Mouse (Mus musculus) cortical plate, adult 2 months (tissue): ENCODE results near the gene Cela2a.

Experiments
- CTCF ChIP-seq: fragments of 200-500 bp; IDR thresholded peaks from 2 replicates; pipeline ENCODE4 v1.5.1; 2011; ENCODE audit warnings: mild to moderate bottlenecking, control low read depth, low read length; ENCODE audit not compliant: insufficient read depth; ENCODE audit errors: extremely low read depth
- POLR2A ChIP-seq: fragments of 200-500 bp; IDR thresholded peaks from 2 replicates; pipeline ENCODE4 v1.6.1; 2011; ENCODE audit warnings: mild to moderate bottlenecking, low read length, control low read depth; ENCODE audit not compliant: insufficient read depth; ENCODE audit errors: extremely low read depth

DNA sequence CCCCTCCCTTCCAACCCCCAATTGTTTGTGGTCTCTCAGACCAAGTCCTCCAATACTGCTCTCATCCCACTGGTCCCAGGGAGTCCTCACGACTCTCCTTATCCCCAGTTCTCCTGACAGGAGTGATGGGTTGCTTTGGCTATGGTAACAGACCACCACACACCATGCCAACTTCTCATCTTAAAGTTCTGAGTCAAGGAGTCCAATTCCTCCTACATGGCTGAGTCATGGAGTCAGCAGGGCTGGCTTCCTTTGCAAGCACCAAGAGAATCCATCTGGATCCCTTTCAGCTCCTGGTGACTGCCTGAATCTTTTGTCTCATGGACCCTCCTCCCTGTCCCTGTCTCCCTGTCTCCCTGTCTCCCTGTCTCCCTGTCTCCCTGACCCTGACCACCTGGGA, 8.0 kb upstream of the Cela2a start:
- no peak for TF ChIP-seq POLR2A
- TF ChIP-seq CTCF = no peak
